Mouse (Mus musculus): ENCODE measurements around the gene Cd247. TPM values are rescaled to one million over a fixed set of nuclear protein-coding genes. Genes with fewer than 3 reads are reported as not detected.

Cd247 gene
- total RNA-seq, 2 experiments from 2014 or later, result not detected

GRCm38 (mm10) chr1:165804133-165804532 is 15.7 kb downstream of the Cd247 start:
- no peak for DNase-seq (ENCODE audit: extremely low spot score in 1 of 2, low spot score in 2 of 2)
- TF ChIP-seq CTCF (IDR thresholded peaks at IDR 0.05), result no peak
- intact Hi-C loops (cut with DNase I), result no loop called here
- H3K27ac ChIP-seq, result no peak overlapping the region
- no peak overlapping the region for H3K4me3 ChIP-seq

GRCm38 (mm10) chr1:165810633-165811032 is 22.2 kb downstream of the Cd247 start:
- intact Hi-C loops (cut with DNase I), result no loop called here
- no peak for DNase-seq (ENCODE audit: extremely low spot score in 1 of 2, low spot score in 2 of 2)
- H3K4me3 ChIP-seq, result no peak overlapping the region
- TF ChIP-seq CTCF (IDR thresholded peaks at IDR 0.05), result no peak
- H3K27ac ChIP-seq, result no peak overlapping the region

- no peak for TF ChIP-seq CTCF (IDR thresholded peaks at IDR 0.05)
- intact Hi-C loops (cut with DNase I), result no loop called here
Observed at GRCm38 (mm10) chr1:165811170-165811569, 22.7 kb downstream of the Cd247 start.

GRCm38 (mm10) chr1:165812775-165813174 is 24.3 kb downstream of the Cd247 start:
- TF ChIP-seq CTCF (IDR thresholded peaks at IDR 0.05), result no peak
- H3K27ac ChIP-seq, result no peak overlapping the region
- intact Hi-C loops (cut with DNase I), result no loop called here
- H3K4me3 ChIP-seq, result no peak overlapping the region
- no peak for DNase-seq (ENCODE audit: extremely low spot score in 1 of 2, low spot score in 2 of 2)

More at GRCm38 (mm10) chr1:165811170-165811569, 22.7 kb downstream of the Cd247 start:
- DNase-seq (ENCODE audit: extremely low spot score in 1 of 2, low spot score in 2 of 2), result no peak
- no peak overlapping the region for H3K27ac ChIP-seq
- no peak overlapping the region for H3K4me3 ChIP-seq

- Histone ChIP-seq H3K4me3 (no peak overlapping the region), H3K27ac (no peak overlapping the region)
- TF ChIP-seq CTCF (IDR thresholded peaks at IDR 0.05), result no peak
- no peak for DNase-seq (ENCODE audit: extremely low spot score in 1 of 2, low spot score in 2 of 2)
- intact Hi-C loops (cut with DNase I), result no loop called here
Observed at GRCm38 (mm10) chr1:165814116-165814515, 25.6 kb downstream of the Cd247 start.

GRCm38 (mm10) chr1:165814521-165815278 is 26.2 kb downstream of the Cd247 start:
- no peak for TF ChIP-seq CTCF (IDR thresholded peaks at IDR 0.05)
- Histone ChIP-seq H3K27ac (no peak overlapping the region), H3K4me3 (no peak overlapping the region)
- intact Hi-C loops (cut with DNase I), result no loop called here
- no peak for DNase-seq (ENCODE audit: extremely low spot score in 1 of 2, low spot score in 2 of 2)

GRCm38 (mm10) chr1:165816391-165816790 is 27.9 kb downstream of the Cd247 start:
- H3K4me3 ChIP-seq, result no peak overlapping the region
- TF ChIP-seq CTCF (IDR thresholded peaks at IDR 0.05), result no peak
- no peak for DNase-seq (ENCODE audit: extremely low spot score in 1 of 2, low spot score in 2 of 2)
- intact Hi-C loops (cut with DNase I), result no loop called here
- no peak overlapping the region for H3K27ac ChIP-seq

- intact Hi-C loops (cut with DNase I), result no loop called here
- DNase-seq (ENCODE audit: extremely low spot score in 1 of 2, low spot score in 2 of 2), result no peak
- Histone ChIP-seq H3K4me3 (no peak overlapping the region), H3K27ac (no peak overlapping the region)
- TF ChIP-seq CTCF (IDR thresholded peaks at IDR 0.05), result no peak
Observed at GRCm38 (mm10) chr1:165817264-165817663, 28.8 kb downstream of the Cd247 start.

GRCm38 (mm10) chr1:165818145-165818860 is 29.8 kb downstream of the Cd247 start:
- TF ChIP-seq CTCF (IDR thresholded peaks at IDR 0.05), result no peak
- intact Hi-C loops (cut with DNase I), result no loop called here
- Histone ChIP-seq H3K4me3 (no peak overlapping the region), H3K27ac (no peak overlapping the region)
- no peak for DNase-seq (ENCODE audit: extremely low spot score in 1 of 2, low spot score in 2 of 2)

- intact Hi-C loops (cut with DNase I), result no loop called here
- DNase-seq (ENCODE audit: extremely low spot score in 1 of 2, low spot score in 2 of 2), result no peak
- no peak for TF ChIP-seq CTCF (IDR thresholded peaks at IDR 0.05)
Observed at GRCm38 (mm10) chr1:165819147-165819546, 30.7 kb downstream of the Cd247 start.

GRCm38 (mm10) chr1:165822031-165822430 is 33.5 kb downstream of the Cd247 start:
- intact Hi-C loops (cut with DNase I), result no loop called here
- DNase-seq (ENCODE audit: extremely low spot score in 1 of 2, low spot score in 2 of 2), result no peak
- Histone ChIP-seq H3K4me3 (no peak overlapping the region), H3K27ac (no peak overlapping the region)
- TF ChIP-seq CTCF (IDR thresholded peaks at IDR 0.05), result no peak

More at GRCm38 (mm10) chr1:165819147-165819546, 30.7 kb downstream of the Cd247 start:
- H3K27ac ChIP-seq, result no peak overlapping the region
- no peak overlapping the region for H3K4me3 ChIP-seq

- TF ChIP-seq CTCF (IDR thresholded peaks at IDR 0.05), result no peak
- intact Hi-C loops (cut with DNase I), result no loop called here
- no peak for DNase-seq (ENCODE audit: extremely low spot score in 1 of 2, low spot score in 2 of 2)
- no peak overlapping the region for H3K27ac ChIP-seq
- no peak overlapping the region for H3K4me3 ChIP-seq
Observed at GRCm38 (mm10) chr1:165828173-165828572, 39.7 kb downstream of the Cd247 start.

Data from left cerebral cortex, adult 2 months (tissue).